Mouse (Mus musculus): ENCODE results near the gene Gm20837. TPM values are rescaled to one million over a fixed set of nuclear protein-coding genes. Genes with fewer than 3 reads are reported as not detected.
"Not testable (repeated sequence)": the region's sequence is repeated elsewhere in the genome, so short reads cannot be mapped to it uniquely, and the experiment has no call there.

Gm20837 gene
- polyA plus RNA-seq (2012; ENCODE audit: insufficient read depth, low replicate concordance), result not detected in 2 replicates

- not testable (repeated sequence) for H3K9me3 ChIP-seq; H3K27me3 ChIP-seq (replicated peaks); H3K36me3 ChIP-seq (replicated peaks; ENCODE audit: low read length); H3K4me3 ChIP-seq (replicated peaks); H3K4me1 ChIP-seq
These were observed at the start of gene Gm20837 for GRCm38 (mm10) chrY:90400948-90401347. Gene Gm20837 (plus strand): TSS chrY:90401248.

Measured in megakaryocyte, embryonic 14.5 days (primary cell).